Mouse (Mus musculus) bone marrow macrophage, adult 2 months (primary cell): ENCODE results near the gene Olfr78. TPM values are rescaled to one million over a fixed set of nuclear protein-coding genes. Genes with fewer than 3 reads are reported as not detected.

ENCODE experiments used
- H3K27ac ChIP-seq: 2 replicates; pipeline ENCODE4 v1.5.1; 2012; ENCODE audit warnings: low read depth, low read length; ENCODE audit not compliant: insufficient read depth
- H3K4me1 ChIP-seq: 2 replicates; pipeline ENCODE4 v1.6.1; 2012; ENCODE audit warnings: low read length; ENCODE audit not compliant: control insufficient read depth, insufficient read depth
- H3K4me3 ChIP-seq: 2 replicates; pipeline ENCODE4 v1.5.1; 2012; ENCODE audit warnings: mild to moderate bottlenecking, low read length, moderate library complexity; ENCODE audit not compliant: insufficient read depth
- CTCF ChIP-seq: IDR thresholded peaks from 2 replicates; pipeline ENCODE4 v1.5.1; 2012; ENCODE audit warnings: low read depth, mild to moderate bottlenecking, low read length, moderate library complexity
- POLR2A ChIP-seq: IDR thresholded peaks from 2 replicates; pipeline ENCODE4 v1.6.1; 2012; ENCODE audit warnings: mild to moderate bottlenecking, low read depth, low read length, borderline replicate concordance
- polyA plus RNA-seq: library from polyadenylated mRNA; stranded (reverse); fragments of >200 nt; gene quantifications from 2 replicates; pipeline ENCODE4 v1.2.4, GENCODE M21; 2012; ENCODE audit not compliant: missing spikeins, insufficient read depth, insufficient read length

Gene Olfr78
- not detected in 2 replicates for polyA plus RNA-seq

GRCm38 (mm10) chr7:102759266-102759665 lies at the start of gene Olfr78, which contains the start of gene Olfr560:
Olfr78 (minus strand) TSS chr7:102759471.
Olfr560 (minus strand) TSS chr7:102759366.
- TF ChIP-seq CTCF (no peak), POLR2A (no peak)
- Histone ChIP-seq H3K27ac (no peak within 1 kb of the TSS), H3K4me3 (no peak within 1 kb of the TSS), H3K4me1 (no peaks in the 10 kb centered on the region)

GRCm38 (mm10) chr7:102803180-102803579 lies 43.9 kb upstream of the Olfr78 start, which contains the start of gene Olfr564:
Olfr564 (plus strand) TSS chr7:102803480.
- Histone ChIP-seq H3K27ac (no peak within 1 kb of the TSS), H3K4me3 (no peak within 1 kb of the TSS), H3K4me1 (no peaks in the 10 kb centered on the region)
- TF ChIP-seq CTCF (no peak), POLR2A (no peak)

- TF ChIP-seq POLR2A (no peak), CTCF (no peak)
- Histone ChIP-seq H3K4me3 (no peak within 1 kb of the TSS), H3K27ac (no peak within 1 kb of the TSS), H3K4me1 (no peaks in the 10 kb centered on the region)
Measured at GRCm38 (mm10) chr7:102770921-102771320, 11.7 kb upstream of the Olfr78 start, which contains the start of gene Olfr561. Olfr561 (plus strand) TSS chr7:102771221.

- no peak overlapping the region for H3K4me3 ChIP-seq
- H3K4me1 ChIP-seq = no peaks in the 10 kb centered on the region
- no peak overlapping the region for H3K27ac ChIP-seq
- no peak for TF ChIP-seq CTCF
- no peak for TF ChIP-seq POLR2A
Measured at GRCm38 (mm10) chr7:102752086-102752485, 7.2 kb downstream of the Olfr78 start.

- Histone ChIP-seq H3K27ac (no peak overlapping the region), H3K4me1 (no peaks in the 10 kb centered on the region), H3K4me3 (no peak overlapping the region)
- TF ChIP-seq POLR2A (no peak), CTCF (no peak)
Measured at GRCm38 (mm10) chr7:102737705-102738104, 21.6 kb downstream of the Olfr78 start.

- TF ChIP-seq POLR2A (no peak), CTCF (no peak)
- Histone ChIP-seq H3K4me3 (no peak overlapping the region), H3K4me1 (no peaks in the 10 kb centered on the region), H3K27ac (no peak overlapping the region)
Measured at GRCm38 (mm10) chr7:102733793-102734192, 25.5 kb downstream of the Olfr78 start.

GRCm38 (mm10) chr7:102727391-102727790 lies 31.9 kb downstream of the Olfr78 start, which contains the start of gene Olfr559:
Olfr559 (minus strand) TSS chr7:102727491.
- H3K27ac ChIP-seq = no peak within 1 kb of the TSS
- H3K4me1 ChIP-seq = no peaks in the 10 kb centered on the region
- TF ChIP-seq POLR2A = no peak
- TF ChIP-seq CTCF = no peak
- no peak within 1 kb of the TSS for H3K4me3 ChIP-seq

- H3K4me3 ChIP-seq = no peak within 1 kb of the TSS
- TF ChIP-seq CTCF = no peak
- no peak for TF ChIP-seq POLR2A
- H3K27ac ChIP-seq = no peak within 1 kb of the TSS
- no peaks in the 10 kb centered on the region for H3K4me1 ChIP-seq
Measured at GRCm38 (mm10) chr7:102718970-102719369, 40.3 kb downstream of the Olfr78 start, which contains the start of gene Olfr33. Olfr33 (minus strand) TSS chr7:102719070.

GRCm38 (mm10) chr7:102701915-102702314 lies 57.4 kb downstream of the Olfr78 start, which contains the start of gene Olfr558:
Olfr558 (plus strand) TSS chr7:102702215.
- no peaks in the 10 kb centered on the region for H3K4me1 ChIP-seq
- no peak within 1 kb of the TSS for H3K27ac ChIP-seq
- TF ChIP-seq POLR2A = no peak
- TF ChIP-seq CTCF = no peak
- no peak within 1 kb of the TSS for H3K4me3 ChIP-seq

- Histone ChIP-seq H3K27ac (no peak overlapping the region), H3K4me1 (no peaks in the 10 kb centered on the region), H3K4me3 (no peak overlapping the region)
- no peak for TF ChIP-seq CTCF
- TF ChIP-seq POLR2A = no peak
Measured at GRCm38 (mm10) chr7:102698461-102698860, 60.8 kb downstream of the Olfr78 start.
